Mouse (Mus musculus): ENCODE measurements at regions not wholly inside any gene's neighbourhood (a gene's known extent, or its start where the extent isn't known, plus 50 kb on each side); places are given as distances from the start of the nearest gene placed in this dataset.

DNA sequence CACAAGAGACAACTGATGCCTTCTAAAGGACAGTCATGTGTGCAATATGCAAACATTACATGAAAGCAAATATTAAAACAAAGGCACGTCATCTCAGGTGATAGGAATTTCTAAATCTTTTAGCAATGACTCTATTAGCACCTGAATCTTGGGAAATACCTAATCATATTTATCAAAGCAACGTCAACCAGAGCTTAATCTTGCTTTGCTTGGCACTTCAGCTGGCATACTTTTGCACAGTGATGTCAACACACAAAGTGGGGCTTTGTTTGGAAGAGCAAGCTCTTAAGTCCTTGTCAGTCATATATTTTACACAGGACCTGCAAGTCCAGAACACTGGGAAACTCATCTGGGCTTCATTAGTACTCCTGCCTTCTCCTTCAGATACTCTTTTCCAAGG, 75.8 kb upstream of the Nr3c2 start:
- TF ChIP-seq CTCF (IDR thresholded peaks at IDR 0.05): no peak
- TF ChIP-seq EP300 (IDR thresholded peaks at IDR 0.05): no peak

All from lung, postnatal 0 days (tissue).